Mouse (Mus musculus): ENCODE data around the gene Iqch. TPM values are rescaled to one million over a fixed set of nuclear protein-coding genes. Genes with fewer than 3 reads are reported as not detected.

Iqch gene
- polyA plus RNA-seq, 1 experiment from 2014 or later, result 0.13 TPM

DNA sequence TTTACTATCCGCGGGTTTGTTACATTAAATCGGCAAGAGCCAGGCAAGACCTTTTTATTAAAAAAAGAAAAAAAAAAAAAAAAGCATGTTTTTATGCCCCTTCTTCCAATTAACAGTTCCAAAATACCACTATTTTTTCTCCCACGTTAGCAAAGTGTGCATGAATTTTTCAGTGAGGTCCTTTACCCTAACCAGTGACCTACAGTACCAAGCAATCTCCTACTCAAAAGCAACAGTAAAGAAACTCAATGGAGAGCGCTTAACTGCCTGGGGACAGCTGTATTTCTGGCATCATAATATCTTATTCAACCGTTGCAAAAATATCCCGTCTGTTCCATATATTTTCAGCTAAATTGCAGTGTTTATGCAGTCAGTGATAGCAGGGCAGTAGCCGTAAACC is 224.1 kb downstream of the Iqch start:
- peaks cover 19% of the 10 kb centered on the region for H3K4me1 ChIP-seq
- no peaks in the 10 kb centered on the region for H3K27me3 ChIP-seq
- H3K36me3 ChIP-seq, result peaks cover 11% of the 10 kb centered on the region; the same call in 1 of the 2 replicates
- no peak for ATAC-seq (ENCODE audit: insufficient number of reproducible peaks, low FRiP score, low TSS enrichment, low read depth)
- peak overlapping the region; percentile 88 for H3K27ac ChIP-seq
- H3K4me3 ChIP-seq, result peak overlapping the region; percentile 90
- WGBS, result 12% methylated on average over 8 of the region's 8 CpGs
- H3K9ac ChIP-seq, result peak overlapping the region; percentile 87; the same call in 1 of the 2 replicates
- no peaks in the 10 kb centered on the region for H3K9me3 ChIP-seq
- peak overlapping the region; percentile 83 for H3K4me2 ChIP-seq

DNA sequence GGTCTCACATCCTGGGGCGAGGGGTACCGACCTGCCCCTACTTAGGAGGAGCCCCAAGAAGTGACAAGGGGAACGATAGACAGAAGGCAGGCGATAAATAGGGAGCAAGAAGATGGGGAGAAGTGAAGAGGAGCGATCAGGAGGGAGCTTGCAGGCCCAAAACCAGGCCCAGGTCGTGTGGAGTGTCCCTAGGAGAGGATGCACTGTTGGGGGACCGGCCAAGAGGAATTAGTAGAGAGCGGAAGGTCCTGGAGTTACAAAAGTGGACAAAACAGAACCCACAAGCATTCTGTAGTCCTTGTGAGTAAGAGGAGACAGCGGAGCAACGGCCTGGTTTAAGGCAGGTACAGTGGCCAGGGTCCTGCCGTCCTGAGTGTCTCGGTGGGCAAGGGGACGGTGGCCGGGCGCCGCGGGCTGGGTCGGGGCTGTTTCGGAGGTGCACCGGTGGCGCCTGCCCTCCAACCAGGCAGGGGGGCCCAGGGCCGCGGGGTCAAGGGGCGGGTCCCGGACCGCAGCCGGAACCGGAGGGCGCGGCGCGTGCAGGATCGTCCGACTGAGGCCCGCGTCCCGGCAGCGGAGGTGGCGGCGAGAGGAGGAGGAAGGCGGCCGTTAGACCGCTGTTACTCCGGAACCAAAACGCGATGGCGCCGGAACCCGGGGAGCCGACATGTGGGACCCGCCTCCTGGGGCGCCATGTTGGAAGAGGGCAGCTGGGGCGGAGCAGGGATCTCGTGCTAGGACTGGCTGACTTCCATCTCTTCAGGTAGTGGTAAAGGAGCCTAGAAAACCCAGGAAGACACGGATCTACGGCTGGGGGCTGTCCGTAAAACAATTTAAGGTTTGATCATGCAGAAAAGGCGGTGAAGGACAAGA is 224.8 kb downstream of the Iqch start, which contains the start of gene Map2k5:
Gene Map2k5 (minus strand): TSS at position 633 of the 873 bp plus-strand sequence.
- Histone ChIP-seq H3K4me1 (peaks cover 19% of the 10 kb centered on the region), H3K27ac (peak within 1 kb of the TSS; percentile 88), H3K27me3 (no peaks in the 10 kb centered on the region), H3K4me2 (peak within 1 kb of the TSS; percentile 83), H3K9ac (peak within 1 kb of the TSS; percentile 87), H3K4me3 (peak within 1 kb of the TSS; percentile 90), H3K9me3 (no peaks in the 10 kb centered on the region), H3K36me3 (peaks cover 11% of the 10 kb centered on the region; the same call in 1 of the 2 replicates)
- WGBS, result 1% methylated on average over 58 of the region's 58 CpGs
- peak; percentile 86 for ATAC-seq (ENCODE audit: insufficient number of reproducible peaks, low FRiP score, low TSS enrichment, low read depth)

DNA sequence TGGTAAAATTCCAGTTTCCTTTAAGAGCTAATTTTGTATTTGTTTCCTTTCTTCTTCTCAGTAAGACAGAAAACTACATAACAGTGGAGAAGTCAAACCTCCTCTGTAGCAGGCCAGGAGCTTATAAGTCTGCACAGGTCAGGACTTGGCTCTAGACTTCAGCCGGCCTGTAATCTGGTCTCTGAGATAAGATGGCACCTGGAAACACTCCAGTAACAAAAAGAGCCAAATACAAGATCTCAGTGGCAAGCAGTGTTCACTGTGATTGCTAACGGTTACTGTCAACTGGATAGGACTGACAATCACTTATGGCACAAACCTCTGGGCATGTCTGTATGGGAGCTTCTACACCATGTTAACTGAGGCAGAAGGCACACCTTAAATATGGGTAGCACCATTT is 229.0 kb downstream of the Iqch start:
- ATAC-seq (ENCODE audit: insufficient number of reproducible peaks, low FRiP score, low TSS enrichment, low read depth), result no peak
- WGBS, result 83% methylated on average over 2 of the region's 2 CpGs
- H3K36me3 ChIP-seq, result peaks cover 29% of the 10 kb centered on the region

DNA sequence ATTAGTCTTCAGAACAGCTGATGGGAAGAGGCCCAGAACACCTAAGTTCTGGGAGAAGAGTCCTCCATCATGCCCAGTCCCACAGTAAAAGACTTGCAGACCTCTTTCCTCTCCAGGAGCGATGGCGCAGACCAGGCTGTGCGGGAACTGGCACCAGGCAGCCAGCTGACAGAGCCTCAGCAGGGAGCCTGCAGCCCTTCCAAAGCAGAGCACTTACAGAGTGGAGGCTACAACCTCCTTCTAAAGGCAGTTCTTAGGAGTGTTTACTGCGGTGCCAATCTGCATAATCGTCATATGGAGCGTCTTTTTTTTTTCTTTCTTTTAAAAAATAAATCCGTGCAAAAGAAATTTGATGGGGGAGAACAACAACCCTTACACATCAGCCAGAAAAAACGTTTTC is 229.8 kb downstream of the Iqch start:
- no peaks in the 10 kb centered on the region for H3K27me3 ChIP-seq
- no peak overlapping the region for H3K9ac ChIP-seq
- H3K9me3 ChIP-seq, result no peaks in the 10 kb centered on the region
- no peak overlapping the region for H3K4me2 ChIP-seq
- no peak overlapping the region for H3K4me3 ChIP-seq
- 76% methylated on average over 8 of the region's 8 CpGs for WGBS
- H3K36me3 ChIP-seq, result peaks cover 29% of the 10 kb centered on the region
- peaks cover 19% of the 10 kb centered on the region for H3K4me1 ChIP-seq
- no peak overlapping the region for H3K27ac ChIP-seq
- no peak for ATAC-seq (ENCODE audit: insufficient number of reproducible peaks, low FRiP score, low TSS enrichment, low read depth)

More for the DNA sequence above, 229.0 kb downstream of the Iqch start:
- Histone ChIP-seq H3K4me3 (no peak overlapping the region), H3K4me2 (no peak overlapping the region), H3K4me1 (peaks cover 19% of the 10 kb centered on the region), H3K27ac (no peak overlapping the region), H3K27me3 (no peaks in the 10 kb centered on the region), H3K9ac (no peak overlapping the region), H3K9me3 (no peaks in the 10 kb centered on the region)

Other genes starting within 250 kb of the Iqch start
- gene Map2k5, start 224.6 kb downstream of the Iqch start, polyA plus RNA-seq (2015; fragmentation: Nextera tagmentation; extraction: Ambion mirVana), result 28.1 and 30.5 TPM in 2 replicates
- gene 2300009A05Rik, start 203.2 kb downstream of the Iqch start, polyA plus RNA-seq (2015; fragmentation: Nextera tagmentation; extraction: Ambion mirVana), result 30.5 and 33.3 TPM in 2 replicates
- 25.7 and 30.5 TPM in 2 replicates for gene Aagab, start 167 bp upstream of the Iqch start, polyA plus RNA-seq (2015; fragmentation: Nextera tagmentation; extraction: Ambion mirVana)
- gene Smad3, start 155.5 kb upstream of the Iqch start, polyA plus RNA-seq (2015; fragmentation: Nextera tagmentation; extraction: Ambion mirVana), result 22.9 and 28.9 TPM in 2 replicates